Mouse (Mus musculus) heart, adult 2 months (tissue): ENCODE measurements at regions not wholly inside any gene's neighbourhood (a gene's known extent, or its start where the extent isn't known, plus 50 kb on each side); places are given as distances from the start of the nearest gene placed in this dataset.

Experiments used
- DNase-seq, 2 experiments: peaks; one replicate each; pipeline ENCODE4 v3.0.0; 2021
- H3K27ac ChIP-seq: fragments of 200-600 bp; 2 replicates; pipeline ENCODE4 v1.8.1; 2022
- H3K27me3 ChIP-seq: fragments of 200-500 bp; 2 replicates; pipeline ENCODE4 v1.6.1; 2012; ENCODE audit warnings: mild to moderate bottlenecking, low read length, inconsistent platforms, mixed read lengths; ENCODE audit not compliant: control insufficient read depth, insufficient read depth
- H3K36me3 ChIP-seq: fragments of 200-500 bp; 2 replicates; pipeline ENCODE4 v1.6.1; 2012; ENCODE audit warnings: low read length, inconsistent platforms; ENCODE audit not compliant: control insufficient read depth, insufficient read depth
- H3K4me1 ChIP-seq: fragments of 200-500 bp; 2 replicates; pipeline ENCODE4 v1.6.1; 2011; ENCODE audit warnings: low read length; ENCODE audit not compliant: control insufficient read depth, insufficient read depth
- H3K4me3 ChIP-seq: fragments of 200-600 bp; 2 replicates; pipeline ENCODE4 v1.8.1; 2022
- H3K79me2 ChIP-seq: fragments of 200-500 bp; replicated peaks from 2 replicates; pipeline ENCODE4 v1.6.1; 2012; ENCODE audit warnings: mild to moderate bottlenecking, inconsistent platforms, low read length, moderate library complexity, mixed read lengths; ENCODE audit not compliant: control insufficient read depth, insufficient read depth
- H3K9ac ChIP-seq: fragments of 200-500 bp; 2 replicates; pipeline ENCODE4 v1.6.1; 2012; ENCODE audit warnings: low read depth, mild to moderate bottlenecking, control low read depth, inconsistent platforms, low read length, mixed read lengths
- CTCF ChIP-seq: fragments of 200-600 bp; IDR thresholded peaks from 2 replicates; pipeline ENCODE4 v1.8.1; 2022; ENCODE audit warnings: antibody characterized with exemption, mild to moderate bottlenecking, moderate library complexity
- EP300 ChIP-seq: fragments of 200-500 bp; IDR thresholded peaks from 2 replicates; pipeline ENCODE4 v1.6.1; 2011; ENCODE audit warnings: low read depth, low read length, control low read depth; ENCODE audit not compliant: insufficient read depth
- POLR2A ChIP-seq: fragments of 200-500 bp; IDR thresholded peaks from 2 replicates; pipeline ENCODE4 v1.6.1; 2011; ENCODE audit warnings: mild to moderate bottlenecking, low read depth, low read length, control low read depth; ENCODE audit not compliant: insufficient read depth
- WGBS: fragments of 180-500 bp; shearing (Covaris S2); methylation state at CpG from one replicate; pipeline ENCODE4 v1.1.7; 2018; 5-methylcytosine and 5-hydroxymethylcytosine counted together
- intact Hi-C: fragments of 180-260 bp; cut with DNase I; formaldehyde crosslinking; loops from one replicate; pipeline ENCODE4 v1.15.1; 2025

DNA sequence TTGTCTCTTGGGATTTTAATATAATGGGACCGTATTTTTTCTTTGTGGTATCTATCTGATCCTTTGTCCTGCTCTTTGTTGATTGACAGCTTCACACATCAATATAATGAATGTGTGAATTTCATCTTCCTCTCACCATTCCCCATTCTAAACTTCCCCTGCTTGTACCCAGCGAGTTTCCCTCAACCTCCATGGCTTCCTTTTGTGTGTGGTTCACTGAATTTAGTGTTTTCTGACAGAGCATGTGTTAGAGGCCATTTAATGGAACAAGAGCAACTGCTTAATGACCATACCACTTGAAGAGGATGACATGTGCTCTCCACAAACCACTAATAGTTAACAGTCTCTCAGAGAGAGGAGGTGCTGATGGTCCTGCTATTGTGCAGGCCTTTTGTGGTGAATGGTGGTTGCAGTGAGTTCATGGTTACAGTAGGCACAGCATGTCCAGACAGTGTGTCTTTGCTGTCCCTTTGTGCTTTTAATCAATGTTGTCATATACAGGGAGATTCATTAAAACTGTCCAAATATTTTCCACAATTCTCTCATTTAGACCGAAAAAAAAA, 438.8 kb upstream of the Chrm3 start:
- no peak for DNase-seq
- Histone ChIP-seq H3K27ac (no peak overlapping the region), H3K27me3 (no peaks in the 10 kb centered on the region), H3K9ac (no peak overlapping the region), H3K36me3 (no peaks in the 10 kb centered on the region), H3K4me1 (no peaks in the 10 kb centered on the region), H3K79me2 (no peaks in the 10 kb centered on the region), H3K4me3 (no peak overlapping the region)
- 69% methylated on average over 3 of the region's 3 CpGs for WGBS
- no peak for TF ChIP-seq EP300
- TF ChIP-seq CTCF: no peak
- TF ChIP-seq POLR2A: no peak
- intact Hi-C loops: no loop called here
